Mouse (Mus musculus): ENCODE measurements around the gene Ccdc153. TPM values are rescaled to one million over a fixed set of nuclear protein-coding genes. Genes with fewer than 3 reads are reported as not detected.

The Ccdc153 gene
- polyA plus RNA-seq (2012; rRNA removed): 0.61 and 0.69 TPM in 2 replicates

GRCm38 (mm10) chr9:44240399-44240798 lies at the start of gene Ccdc153:
Ccdc153 (plus strand) TSS chr9:44240676.
- peaks cover 1% of the 10 kb centered on the region; the same call in 1 of the 2 replicates for H3K36me3 ChIP-seq (ENCODE audit: control insufficient read depth, insufficient read depth, low read length)
- no peak within 1 kb of the TSS for H3K4me3 ChIP-seq (ENCODE audit: control insufficient read depth, low read depth, low read length)
- TF ChIP-seq POLR2A (IDR thresholded peaks at IDR 0.05; ENCODE audit: control insufficient read depth, low read depth, low read length): no peak
- no peak for TF ChIP-seq CTCF (IDR thresholded peaks at IDR 0.05; ENCODE audit: control insufficient read depth, insufficient read depth, insufficient replicate concordance, low read depth, low read length)
- no peak within 1 kb of the TSS for H3K27ac ChIP-seq (ENCODE audit: control insufficient read depth, insufficient read depth, low read depth, low read length)
- H3K27me3 ChIP-seq (ENCODE audit: control insufficient read depth, insufficient read depth, low read length): no peaks in the 10 kb centered on the region
- H3K4me1 ChIP-seq (ENCODE audit: control insufficient read depth, insufficient read depth, low read length): peaks cover 7% of the 10 kb centered on the region

- H3K27ac ChIP-seq (ENCODE audit: control insufficient read depth, insufficient read depth, low read depth, low read length): no peak overlapping the region
- H3K4me1 ChIP-seq (ENCODE audit: control insufficient read depth, insufficient read depth, low read length): no peaks in the 10 kb centered on the region
- no peak for TF ChIP-seq POLR2A (IDR thresholded peaks at IDR 0.05; ENCODE audit: control insufficient read depth, low read depth, low read length)
- no peak for TF ChIP-seq CTCF (IDR thresholded peaks at IDR 0.05; ENCODE audit: control insufficient read depth, insufficient read depth, insufficient replicate concordance, low read depth, low read length)
- no peak overlapping the region for H3K4me3 ChIP-seq (ENCODE audit: control insufficient read depth, low read depth, low read length)
- H3K36me3 ChIP-seq (ENCODE audit: control insufficient read depth, insufficient read depth, low read length): no peaks in the 10 kb centered on the region; the same call in 1 of the 2 replicates
- H3K27me3 ChIP-seq (ENCODE audit: control insufficient read depth, insufficient read depth, low read length): no peaks in the 10 kb centered on the region
These were observed 49.3 kb upstream of the Ccdc153 start for GRCm38 (mm10) chr9:44191166-44191565.

- H3K27ac ChIP-seq (ENCODE audit: control insufficient read depth, insufficient read depth, low read depth, low read length): no peak overlapping the region
- H3K4me1 ChIP-seq (ENCODE audit: control insufficient read depth, insufficient read depth, low read length): no peaks in the 10 kb centered on the region
- no peak overlapping the region for H3K4me3 ChIP-seq (ENCODE audit: control insufficient read depth, low read depth, low read length)
- no peaks in the 10 kb centered on the region; the same call in 1 of the 2 replicates for H3K36me3 ChIP-seq (ENCODE audit: control insufficient read depth, insufficient read depth, low read length)
- H3K27me3 ChIP-seq (ENCODE audit: control insufficient read depth, insufficient read depth, low read length): no peaks in the 10 kb centered on the region
- TF ChIP-seq CTCF (IDR thresholded peaks at IDR 0.05; ENCODE audit: control insufficient read depth, insufficient read depth, insufficient replicate concordance, low read depth, low read length) (no peak), POLR2A (IDR thresholded peaks at IDR 0.05; ENCODE audit: control insufficient read depth, low read depth, low read length) (no peak)
These were observed 48.2 kb upstream of the Ccdc153 start for GRCm38 (mm10) chr9:44192312-44192711.

GRCm38 (mm10) chr9:44192794-44193193 lies 47.7 kb upstream of the Ccdc153 start:
- H3K4me1 ChIP-seq (ENCODE audit: control insufficient read depth, insufficient read depth, low read length): no peaks in the 10 kb centered on the region
- H3K36me3 ChIP-seq (ENCODE audit: control insufficient read depth, insufficient read depth, low read length): no peaks in the 10 kb centered on the region; the same call in 1 of the 2 replicates
- H3K27me3 ChIP-seq (ENCODE audit: control insufficient read depth, insufficient read depth, low read length): no peaks in the 10 kb centered on the region
- H3K4me3 ChIP-seq (ENCODE audit: control insufficient read depth, low read depth, low read length): no peak overlapping the region
- no peak overlapping the region for H3K27ac ChIP-seq (ENCODE audit: control insufficient read depth, insufficient read depth, low read depth, low read length)
- TF ChIP-seq CTCF (IDR thresholded peaks at IDR 0.05; ENCODE audit: control insufficient read depth, insufficient read depth, insufficient replicate concordance, low read depth, low read length) (no peak), POLR2A (IDR thresholded peaks at IDR 0.05; ENCODE audit: control insufficient read depth, low read depth, low read length) (no peak)

- Histone ChIP-seq H3K4me3 (ENCODE audit: control insufficient read depth, low read depth, low read length) (no peak overlapping the region), H3K27ac (ENCODE audit: control insufficient read depth, insufficient read depth, low read depth, low read length) (no peak overlapping the region), H3K27me3 (ENCODE audit: control insufficient read depth, insufficient read depth, low read length) (no peaks in the 10 kb centered on the region), H3K4me1 (ENCODE audit: control insufficient read depth, insufficient read depth, low read length) (no peaks in the 10 kb centered on the region), H3K36me3 (ENCODE audit: control insufficient read depth, insufficient read depth, low read length) (no peaks in the 10 kb centered on the region; the same call in 1 of the 2 replicates)
- TF ChIP-seq CTCF (IDR thresholded peaks at IDR 0.05; ENCODE audit: control insufficient read depth, insufficient read depth, insufficient replicate concordance, low read depth, low read length) (no peak), POLR2A (IDR thresholded peaks at IDR 0.05; ENCODE audit: control insufficient read depth, low read depth, low read length) (no peak)
These were observed 46.5 kb upstream of the Ccdc153 start for GRCm38 (mm10) chr9:44194000-44194399.

- Histone ChIP-seq H3K4me1 (ENCODE audit: control insufficient read depth, insufficient read depth, low read length) (no peaks in the 10 kb centered on the region), H3K4me3 (ENCODE audit: control insufficient read depth, low read depth, low read length) (no peak overlapping the region), H3K36me3 (ENCODE audit: control insufficient read depth, insufficient read depth, low read length) (no peaks in the 10 kb centered on the region; the same call in 1 of the 2 replicates), H3K27me3 (ENCODE audit: control insufficient read depth, insufficient read depth, low read length) (no peaks in the 10 kb centered on the region), H3K27ac (ENCODE audit: control insufficient read depth, insufficient read depth, low read depth, low read length) (no peak overlapping the region)
- TF ChIP-seq POLR2A (IDR thresholded peaks at IDR 0.05; ENCODE audit: control insufficient read depth, low read depth, low read length) (no peak), CTCF (IDR thresholded peaks at IDR 0.05; ENCODE audit: control insufficient read depth, insufficient read depth, insufficient replicate concordance, low read depth, low read length) (no peak)
These were observed 44.1 kb upstream of the Ccdc153 start for GRCm38 (mm10) chr9:44196354-44196753.

- no peaks in the 10 kb centered on the region for H3K27me3 ChIP-seq (ENCODE audit: control insufficient read depth, insufficient read depth, low read length)
- H3K27ac ChIP-seq (ENCODE audit: control insufficient read depth, insufficient read depth, low read depth, low read length): no peak overlapping the region
- TF ChIP-seq CTCF (IDR thresholded peaks at IDR 0.05; ENCODE audit: control insufficient read depth, insufficient read depth, insufficient replicate concordance, low read depth, low read length) (no peak), POLR2A (IDR thresholded peaks at IDR 0.05; ENCODE audit: control insufficient read depth, low read depth, low read length) (no peak)
These were observed 41.3 kb upstream of the Ccdc153 start for GRCm38 (mm10) chr9:44199166-44199565.

More at GRCm38 (mm10) chr9:44199166-44199565, 41.3 kb upstream of the Ccdc153 start:
- Histone ChIP-seq H3K4me3 (ENCODE audit: control insufficient read depth, low read depth, low read length) (no peak overlapping the region), H3K4me1 (ENCODE audit: control insufficient read depth, insufficient read depth, low read length) (no peaks in the 10 kb centered on the region), H3K36me3 (ENCODE audit: control insufficient read depth, insufficient read depth, low read length) (no peaks in the 10 kb centered on the region; the same call in 1 of the 2 replicates)
